Mouse (Mus musculus): ENCODE results near the gene Cnnm2.

DNA sequence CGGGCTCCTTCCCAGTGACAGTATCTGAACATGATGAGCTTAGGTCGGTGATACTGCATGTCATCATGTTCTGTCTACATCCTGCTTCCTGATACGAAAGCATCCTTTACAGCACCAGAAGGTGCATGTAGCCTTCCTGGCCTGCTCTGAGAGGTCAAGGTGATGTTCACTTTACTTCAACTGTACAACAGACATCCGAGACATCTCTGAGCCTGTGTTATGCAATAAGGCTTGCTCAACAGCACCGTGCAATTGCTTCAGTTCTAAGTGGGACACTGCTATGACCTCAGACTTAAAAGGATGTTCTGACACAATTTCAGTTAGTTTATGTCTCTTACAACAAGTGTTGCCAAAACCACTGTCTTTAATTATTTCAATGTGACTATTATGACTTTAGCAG is 139.9 kb downstream of the Cnnm2 start:
- TF ChIP-seq CTCF (IDR thresholded peaks at IDR 0.05; ENCODE audit: insufficient read depth, low read depth, low read length): no peak
- TF ChIP-seq POLR2A (IDR thresholded peaks at IDR 0.05; ENCODE audit: insufficient read depth, low read depth, low read length): no peak

Data from olfactory bulb, adult 2 months (tissue).